Mouse (Mus musculus): ENCODE measurements at regions not wholly inside any gene's neighbourhood (a gene's known extent, or its start where the extent isn't known, plus 50 kb on each side); places are given as distances from the start of the nearest gene placed in this dataset.
"Not testable (repeated sequence)": the region's sequence is repeated elsewhere in the genome, so short reads cannot be mapped to it uniquely, and the experiment has no call there.

DNA sequence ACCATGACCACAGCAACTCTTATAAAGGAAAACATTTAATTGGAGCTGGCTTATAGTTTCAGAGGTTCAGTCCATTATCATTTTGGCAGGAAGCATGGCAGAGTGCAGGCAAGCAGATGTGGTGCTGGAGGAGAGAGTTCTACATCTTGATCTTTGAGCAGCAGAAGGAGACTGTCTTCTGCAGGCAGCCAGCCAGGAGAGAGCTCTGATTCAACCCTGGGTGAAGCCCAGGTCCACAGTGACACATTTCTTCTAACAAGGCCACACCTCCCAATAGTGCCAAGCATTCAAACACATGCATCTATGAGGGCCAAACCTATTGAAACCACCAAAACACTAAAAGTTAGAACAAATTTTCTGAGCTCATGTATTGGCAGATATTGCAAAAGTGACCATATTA lies 117.0 kb upstream of the Nxpe4 start:
- no peak for DNase-seq (ENCODE audit: extremely low spot score in 1 of 2, low spot score in 1 of 2)

DNA sequence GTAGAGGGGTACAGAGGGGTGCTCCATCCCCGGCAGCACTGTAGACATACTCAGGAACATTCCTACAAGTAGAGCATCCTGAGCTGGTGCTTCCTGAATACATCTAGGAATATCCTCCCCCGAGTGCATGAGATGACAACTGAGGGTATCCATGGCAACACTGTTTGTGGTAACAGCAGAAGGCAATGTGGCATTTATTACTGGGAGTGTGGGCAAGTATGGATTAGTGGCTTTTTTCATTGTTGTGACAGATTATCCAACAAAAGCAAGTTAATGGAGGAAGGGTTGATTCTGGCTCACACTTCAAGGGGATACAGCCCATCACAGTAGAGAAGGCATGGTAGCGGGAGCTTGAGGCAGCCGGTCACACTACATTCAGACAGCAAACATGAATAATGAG lies 114.0 kb upstream of the Nxpe4 start:
- peak in 1 of 2 experiments; percentile 53 for DNase-seq (ENCODE audit: extremely low spot score in 1 of 2, low spot score in 1 of 2)

DNA sequence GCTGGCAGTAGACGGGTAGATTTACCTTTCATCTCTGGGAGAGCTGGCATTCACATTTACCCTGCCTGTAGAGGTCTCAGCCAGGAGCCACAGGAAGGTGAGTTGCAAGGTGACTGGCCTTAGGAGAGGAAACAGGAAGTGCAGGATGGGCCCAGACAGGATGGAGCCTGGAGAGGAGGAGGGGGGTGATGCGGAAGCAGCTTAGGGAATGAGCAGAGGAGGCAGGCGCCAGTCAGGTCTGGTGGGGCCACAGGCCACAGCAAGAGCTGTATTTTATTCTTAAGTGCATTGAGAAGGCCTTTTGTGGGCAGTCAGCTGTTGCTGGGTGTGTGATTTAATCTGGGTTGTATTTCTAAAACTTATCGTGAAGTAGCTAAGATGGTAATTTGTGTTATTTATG lies 108.2 kb upstream of the Nxpe4 start:
- no peak for DNase-seq (ENCODE audit: extremely low spot score in 1 of 2, low spot score in 1 of 2)

DNA sequence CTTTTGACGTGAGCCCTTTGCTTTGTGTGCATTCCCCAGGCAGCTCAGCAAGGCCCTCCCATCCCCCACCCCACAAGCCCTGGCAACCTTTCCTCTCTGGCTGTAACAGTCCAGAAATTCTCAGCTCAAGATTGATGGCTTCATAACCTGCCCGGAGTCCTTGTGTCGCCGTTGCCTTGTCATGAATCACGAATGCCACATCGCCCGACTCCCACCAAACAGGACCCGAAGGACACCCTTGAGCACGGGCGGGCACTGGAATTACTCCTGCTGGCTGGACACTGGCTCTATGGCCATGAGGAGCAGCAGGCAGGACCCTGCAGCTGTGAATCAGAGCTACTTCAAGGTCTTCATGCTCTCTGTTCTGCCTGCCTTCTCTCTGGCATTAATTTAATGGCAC lies 106.6 kb upstream of the Nxpe4 start:
- no peak for DNase-seq (ENCODE audit: extremely low spot score in 1 of 2, low spot score in 1 of 2)

DNA sequence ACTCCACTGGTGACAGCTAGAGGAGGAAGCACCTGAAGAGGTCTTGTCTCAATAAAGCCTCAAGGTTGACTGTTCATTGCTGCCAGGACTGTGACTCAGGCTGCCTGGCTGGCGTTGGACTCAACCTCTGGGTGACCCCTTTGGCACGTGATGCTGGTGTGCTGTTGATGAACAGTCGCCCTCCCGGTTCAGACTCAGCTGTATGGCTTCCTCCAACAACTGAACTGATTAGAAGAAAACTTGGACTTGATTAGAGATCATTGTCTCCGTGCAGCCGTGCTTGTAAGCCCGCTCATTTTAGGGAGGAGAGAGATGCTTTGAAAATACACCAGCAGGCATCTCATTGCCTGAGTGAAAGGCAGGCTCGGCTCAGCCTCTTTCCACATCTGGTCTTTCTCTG lies 103.2 kb upstream of the Nxpe4 start:
- no peak for DNase-seq (ENCODE audit: extremely low spot score in 1 of 2, low spot score in 1 of 2)

DNA sequence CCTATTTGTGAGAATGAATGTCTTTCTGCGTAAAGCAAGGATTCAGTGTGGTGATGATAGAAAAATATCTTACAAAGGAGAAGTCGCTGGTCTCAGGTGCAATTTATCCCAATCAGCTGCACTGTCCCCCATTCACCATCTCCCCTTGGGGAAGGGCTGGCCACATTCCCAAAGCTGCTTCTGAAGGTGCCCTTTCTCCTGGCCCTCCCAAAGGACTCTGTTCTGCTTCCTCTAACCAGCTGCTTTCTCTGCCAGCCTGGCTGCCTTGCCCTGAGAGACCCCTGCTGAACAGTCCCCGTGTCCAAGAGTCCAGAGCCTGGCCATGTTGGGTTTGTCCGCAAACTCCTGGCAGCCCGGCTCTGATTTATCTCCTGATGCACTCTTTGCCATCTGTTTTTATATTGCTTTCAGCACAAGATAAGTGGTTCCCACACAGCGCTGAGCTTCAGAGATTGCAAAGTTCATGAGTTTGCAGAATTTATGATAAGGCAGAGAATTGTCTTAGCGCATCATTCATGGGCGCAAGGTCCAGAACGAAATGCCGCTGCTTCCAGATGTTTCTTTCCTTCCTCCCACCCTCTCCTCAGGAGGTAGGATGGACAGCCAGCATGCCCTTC lies 102.2 kb upstream of the Nxpe4 start:
- no peak for DNase-seq (ENCODE audit: extremely low spot score in 1 of 2, low spot score in 1 of 2)

DNA sequence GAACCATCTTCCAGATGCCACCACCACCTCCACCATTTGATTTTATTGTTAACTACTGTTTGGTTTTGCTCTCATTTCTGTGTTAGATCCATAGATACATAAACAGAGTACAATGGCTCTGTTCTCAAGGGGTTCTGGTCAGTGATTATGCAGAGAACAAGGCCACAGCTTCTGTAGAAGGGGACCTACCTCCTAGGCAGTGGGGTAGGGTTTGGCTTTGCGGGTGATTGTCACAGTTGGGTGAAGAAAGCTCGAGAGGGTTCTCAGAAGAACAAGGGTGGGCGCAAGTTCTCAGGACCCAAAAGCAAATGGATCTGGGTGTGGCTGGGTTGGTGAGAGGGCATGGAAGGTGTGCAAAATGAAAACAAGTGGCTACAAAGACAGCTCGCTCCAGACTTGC lies 100.8 kb upstream of the Nxpe4 start:
- no peak for DNase-seq (ENCODE audit: extremely low spot score in 1 of 2, low spot score in 1 of 2)

DNA sequence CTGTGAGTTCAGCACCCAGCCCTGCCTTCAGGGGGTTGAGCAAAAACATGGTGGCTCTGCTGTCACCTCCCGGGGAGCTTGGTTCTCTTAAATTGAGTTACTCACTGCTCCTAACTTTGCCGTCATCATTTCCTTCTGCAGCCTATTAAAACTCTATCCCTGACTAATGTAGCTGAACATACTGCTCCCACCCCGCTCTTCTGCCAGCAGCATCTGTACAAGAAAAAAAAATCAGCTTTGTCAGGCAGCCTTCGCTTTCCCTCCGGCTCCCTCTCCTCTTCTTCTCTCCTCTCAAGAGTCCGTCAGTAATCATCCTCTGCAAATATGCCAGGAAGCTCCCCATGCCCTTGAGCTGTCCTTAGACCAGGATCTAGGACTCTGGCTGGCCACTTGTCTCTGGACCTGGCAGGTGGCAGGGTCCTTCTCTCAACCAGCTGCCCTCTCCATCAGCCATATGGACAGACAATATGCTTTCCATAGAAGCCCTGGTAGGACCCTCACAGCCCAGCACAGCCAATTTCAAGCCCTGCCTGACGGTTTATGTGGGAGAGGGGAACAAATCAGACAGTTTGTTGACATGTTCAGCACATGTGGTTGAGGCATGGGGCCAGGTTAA lies 95.0 kb upstream of the Nxpe4 start:
- DNase-seq (ENCODE audit: extremely low spot score in 1 of 2, low spot score in 1 of 2): no peak

DNA sequence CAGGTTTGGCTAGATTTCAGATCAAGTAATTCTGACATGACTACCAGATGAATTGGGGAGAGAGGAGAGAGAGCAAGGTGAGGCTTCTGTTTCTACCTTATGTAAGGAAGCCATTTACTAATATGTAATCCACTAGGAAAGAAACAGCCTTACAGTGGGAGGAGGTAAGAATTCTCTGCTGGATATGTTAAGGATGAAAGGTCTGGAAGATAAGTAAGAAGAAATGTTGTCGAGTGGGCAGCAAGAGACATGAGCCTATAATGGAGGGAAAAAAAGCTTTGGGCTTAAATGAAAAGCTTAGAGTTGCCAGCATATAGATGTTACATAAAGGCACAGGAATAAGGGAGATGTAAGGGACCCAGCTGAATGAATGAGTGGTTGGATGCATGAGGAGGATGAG lies 89.2 kb upstream of the Nxpe4 start:
- DNase-seq (ENCODE audit: extremely low spot score in 1 of 2, low spot score in 1 of 2): peak; percentile 52 to 65

DNA sequence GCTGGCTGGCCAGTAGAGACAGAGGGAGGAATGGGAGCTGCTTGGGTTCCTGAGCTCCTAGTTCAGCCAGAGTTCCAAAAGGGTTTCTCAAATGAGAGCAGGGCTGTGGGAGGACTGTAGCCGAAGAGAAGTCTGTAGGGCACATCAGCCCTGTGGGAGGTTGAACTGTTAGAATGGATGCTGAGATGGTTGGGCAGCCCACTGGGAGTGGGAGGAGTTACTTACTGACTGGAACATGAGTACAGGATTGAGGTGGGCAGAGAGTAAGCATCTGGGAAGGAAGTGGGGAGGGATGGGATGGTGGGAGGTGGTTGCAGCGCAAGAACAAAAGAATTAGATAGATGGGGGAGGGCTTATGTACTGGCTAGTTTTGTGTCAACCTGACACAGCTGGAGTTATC lies 88.7 kb upstream of the Nxpe4 start:
- peak; percentile 77 to 80 for DNase-seq (ENCODE audit: extremely low spot score in 1 of 2, low spot score in 1 of 2)

DNA sequence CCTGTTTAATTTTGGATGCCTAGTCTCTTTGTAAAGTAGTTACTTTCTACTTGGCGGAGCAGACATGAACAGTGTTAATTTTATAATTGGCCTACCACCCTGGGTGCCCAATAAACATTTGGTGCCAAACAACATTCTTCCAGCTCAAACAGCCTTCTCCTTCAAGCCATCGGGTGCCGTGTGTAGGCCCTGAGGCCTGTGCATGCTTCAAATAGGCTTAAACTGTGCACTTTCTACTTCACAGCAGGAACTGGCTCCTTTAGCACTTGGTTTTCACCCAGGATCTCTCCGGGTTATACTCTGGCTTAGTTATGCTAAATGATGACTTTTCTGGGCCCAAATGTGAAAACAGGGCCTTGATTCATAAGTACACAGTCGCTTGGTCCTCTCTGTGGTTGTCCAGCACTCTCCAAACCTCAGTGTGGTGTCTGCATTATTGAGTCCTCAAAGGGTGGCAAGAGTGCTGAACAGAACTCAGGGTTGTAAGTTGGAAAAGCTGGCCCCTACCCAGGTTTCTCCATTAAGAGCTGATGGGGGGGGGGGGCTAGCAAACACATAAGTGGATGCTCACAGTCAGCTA lies 86.1 kb upstream of the Nxpe4 start:
- DNase-seq (ENCODE audit: extremely low spot score in 1 of 2, low spot score in 1 of 2): no peak

DNA sequence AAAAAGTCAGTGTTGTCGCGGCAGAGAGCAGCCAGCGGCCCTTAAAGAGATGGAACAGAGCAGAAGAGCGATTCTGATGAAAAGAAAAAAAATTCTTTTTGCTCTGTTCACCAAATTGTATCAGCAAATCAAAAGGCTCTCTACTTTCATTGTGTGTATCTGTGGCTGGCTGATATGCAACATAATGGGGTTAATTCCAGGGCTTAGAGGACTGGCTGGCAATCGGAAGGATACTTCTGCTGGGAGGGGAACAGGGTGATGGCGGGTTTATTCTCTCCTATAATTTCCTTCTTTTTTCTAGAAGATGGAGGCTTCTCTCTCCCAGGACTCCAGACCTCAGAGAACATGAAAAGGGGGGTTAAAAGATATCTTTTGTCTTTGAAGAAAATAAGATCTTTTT lies 79.4 kb upstream of the Nxpe4 start:
- no peak for DNase-seq (ENCODE audit: extremely low spot score in 1 of 2, low spot score in 1 of 2)

DNA sequence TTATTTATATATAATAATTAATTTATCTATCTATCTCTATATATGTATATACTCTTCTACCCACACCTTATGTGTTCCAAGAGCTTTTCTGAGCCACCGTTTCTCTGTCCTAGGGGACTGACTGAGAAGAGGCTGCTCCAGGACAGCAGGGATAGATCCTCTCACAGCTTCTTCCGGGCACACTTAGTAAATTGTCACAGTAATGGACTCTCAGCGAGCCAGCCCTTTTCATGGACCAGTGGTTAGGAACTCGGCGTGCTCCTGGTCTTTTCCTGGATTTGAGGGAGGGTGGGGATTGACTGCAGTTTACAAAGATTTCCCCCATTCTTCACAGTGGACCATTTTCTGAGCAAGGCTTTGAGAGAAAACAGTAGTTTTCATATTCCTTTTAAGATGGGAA lies 77.6 kb upstream of the Nxpe4 start:
- not testable (repeated sequence) for DNase-seq (ENCODE audit: extremely low spot score in 1 of 2, low spot score in 1 of 2)

DNA sequence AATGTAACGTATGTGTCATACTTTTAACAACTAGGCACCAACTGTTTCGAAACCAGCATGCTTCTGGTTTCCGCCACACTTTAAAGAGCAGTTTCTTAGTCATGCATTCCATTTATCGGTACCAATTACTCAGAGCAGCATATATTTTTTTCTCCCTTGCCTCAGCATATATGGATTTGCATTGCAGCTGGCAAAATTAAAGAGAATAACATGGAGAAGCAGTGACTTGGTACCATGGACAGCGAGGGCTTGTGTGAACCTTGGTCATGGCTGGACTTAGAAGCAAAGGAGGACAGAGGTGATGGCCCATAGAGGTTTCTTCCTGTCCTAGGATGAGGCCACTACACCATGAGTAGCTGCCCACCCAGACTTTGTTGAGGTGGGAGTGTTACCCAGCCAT lies 72.2 kb upstream of the Nxpe4 start:
- DNase-seq (ENCODE audit: extremely low spot score in 1 of 2, low spot score in 1 of 2): no peak

DNA sequence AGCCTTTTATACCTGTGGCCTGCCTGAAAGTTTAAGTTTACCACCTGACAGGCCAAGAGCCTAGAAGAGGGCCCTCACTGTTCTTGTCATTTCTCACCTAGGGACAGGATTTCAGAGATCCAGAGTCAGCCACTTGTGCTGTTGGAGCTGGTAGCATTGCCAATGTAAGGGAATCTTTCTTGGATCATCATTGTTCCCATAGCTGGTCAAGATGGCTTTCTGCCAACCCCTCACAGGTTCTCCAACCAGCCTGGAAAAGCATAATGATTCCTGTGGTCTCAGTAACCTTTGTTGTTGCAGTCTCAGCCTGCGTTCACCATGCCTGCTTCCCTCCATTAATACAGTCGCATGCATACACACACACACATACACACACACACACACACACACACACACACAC lies 67.1 kb upstream of the Nxpe4 start:
- DNase-seq (ENCODE audit: extremely low spot score in 1 of 2, low spot score in 1 of 2): no peak

DNA sequence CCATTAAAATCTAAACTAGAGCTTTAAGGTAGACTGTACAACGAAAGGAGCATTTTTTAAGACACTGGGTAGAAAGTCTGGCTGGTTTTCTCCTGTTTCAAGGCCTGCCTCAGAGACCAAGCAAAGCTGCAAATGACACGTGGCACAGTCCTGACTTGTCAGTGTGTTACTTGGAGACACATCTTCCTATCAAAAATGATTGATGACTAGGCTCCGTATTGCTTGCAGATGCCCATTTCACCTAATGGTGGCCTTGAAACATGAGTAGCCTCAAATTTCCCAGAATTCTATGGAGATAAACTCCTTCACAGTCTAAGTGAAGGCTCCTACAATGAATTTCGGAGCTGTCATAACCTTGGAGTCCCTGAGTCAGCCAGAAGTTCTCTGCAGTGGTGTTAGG lies 62.0 kb upstream of the Nxpe4 start:
- no peak for DNase-seq (ENCODE audit: extremely low spot score in 1 of 2, low spot score in 1 of 2)

DNA sequence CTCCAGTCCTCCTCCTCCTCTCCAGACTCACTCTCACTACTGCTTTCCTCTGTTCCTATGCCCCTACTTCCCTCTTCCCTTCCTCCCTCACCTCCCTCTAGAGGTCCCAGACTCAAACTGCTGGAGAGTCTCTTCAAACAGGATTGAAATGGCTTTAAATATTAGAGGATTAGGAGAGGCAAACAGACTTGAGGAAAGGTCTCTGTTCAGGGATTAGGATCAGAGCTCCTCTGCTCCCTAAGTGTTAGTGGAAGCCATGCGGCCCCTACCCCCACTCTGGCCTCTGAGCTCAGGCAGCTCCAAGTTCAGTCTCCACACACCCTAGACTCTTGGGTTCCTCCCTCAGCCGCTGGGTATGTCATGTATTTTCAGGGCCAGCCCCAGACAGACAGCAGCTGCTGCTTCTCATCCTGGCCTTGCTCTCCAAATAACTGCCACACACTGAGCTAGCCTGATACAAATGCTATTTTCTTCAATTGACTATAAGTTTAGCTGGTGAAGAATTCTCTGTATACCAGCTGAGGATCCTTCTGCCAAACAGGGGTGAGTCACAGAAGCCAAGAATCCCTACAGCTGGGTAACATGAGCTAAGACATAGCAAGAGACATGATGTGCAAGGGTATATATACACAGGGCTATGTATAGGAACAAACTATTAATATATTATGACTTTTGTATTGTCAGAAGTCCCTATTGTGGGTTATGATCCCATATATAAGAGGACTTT lies 55.2 kb upstream of the Nxpe4 start:
- peak in 1 of 2 experiments; percentile 43 for DNase-seq (ENCODE audit: extremely low spot score in 1 of 2, low spot score in 1 of 2)

DNA sequence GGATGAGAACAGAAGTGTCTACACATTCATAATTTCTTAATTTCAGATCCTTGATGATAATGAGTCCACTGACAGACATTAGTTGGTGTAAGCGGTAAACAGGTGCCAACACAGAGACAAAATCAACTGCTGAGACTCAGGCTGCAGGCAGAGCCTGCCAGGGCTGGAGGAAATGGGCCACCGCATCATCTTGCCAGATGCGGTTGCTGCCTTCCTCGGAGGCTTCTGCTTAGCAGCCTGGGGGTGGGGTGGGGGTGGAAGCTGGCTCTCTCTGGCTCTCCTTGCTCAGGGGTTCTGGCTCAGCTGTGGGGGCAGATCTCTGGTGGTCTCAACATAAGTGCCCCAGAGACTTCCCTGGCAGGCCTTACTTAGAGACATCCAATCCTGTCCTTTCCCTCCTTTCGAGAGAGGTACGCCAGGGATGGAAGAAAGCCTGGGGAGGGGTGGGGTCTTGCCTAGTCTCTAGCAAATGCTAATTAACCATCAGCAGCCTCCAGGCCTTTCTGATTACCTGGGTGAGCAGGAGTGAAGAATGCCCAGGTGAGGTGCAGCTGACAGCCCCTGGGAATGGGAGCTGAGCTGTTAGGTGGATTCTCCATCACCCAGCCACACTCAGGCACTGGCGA lies 52.7 kb upstream of the Nxpe4 start:
- peak in 1 of 2 experiments; percentile 42 for DNase-seq (ENCODE audit: extremely low spot score in 1 of 2, low spot score in 1 of 2)

DNA sequence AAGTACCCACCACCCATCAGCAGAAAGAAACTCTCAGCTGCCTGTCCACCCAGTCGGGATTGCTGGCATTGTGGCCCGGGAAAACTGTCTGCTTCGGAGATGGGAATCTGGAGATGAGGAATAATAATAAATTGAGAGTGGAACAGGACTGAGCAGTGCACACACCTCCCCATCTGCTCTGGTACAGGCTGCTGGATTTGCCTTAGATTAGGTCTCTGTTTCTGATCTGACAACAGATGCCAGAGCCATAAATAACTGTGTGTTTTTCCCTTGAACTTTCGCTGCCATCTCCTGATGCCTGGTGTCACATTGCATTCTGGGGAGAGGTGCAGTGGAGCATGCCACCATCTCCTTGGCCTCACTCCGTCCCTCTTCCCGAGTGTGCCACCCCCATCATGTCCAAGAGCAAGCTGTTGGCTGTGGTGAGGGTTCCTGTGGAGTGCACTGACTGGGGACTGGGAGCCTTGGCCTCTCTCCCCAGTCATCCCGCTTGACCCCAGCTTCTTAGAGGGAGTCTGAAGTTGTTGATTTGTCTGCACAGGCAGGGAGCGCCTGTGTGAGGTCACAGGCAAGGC lies 50.4 kb upstream of the Nxpe4 start:
- DNase-seq (ENCODE audit: extremely low spot score in 1 of 2, low spot score in 1 of 2): peak; percentile 20 to 32
